Mouse (Mus musculus): ENCODE data around the gene Rpl41.

GRCm38 (mm10) chr10:128538340-128538870 is 10.7 kb downstream of the Rpl41 start:
- no peak for TF ChIP-seq GATA1 (IDR thresholded peaks at IDR 0.05; ENCODE audit: low read length)
- TF ChIP-seq TAL1 (IDR thresholded peaks at IDR 0.05; ENCODE audit: low read length): no peak
